Mouse (Mus musculus) adrenal gland, postnatal 4 days (tissue): ENCODE data around the gene Hist1h3e. TPM values are rescaled to one million over a fixed set of nuclear protein-coding genes. Genes with fewer than 3 reads are reported as not detected.
"Not testable (repeated sequence)": the region's sequence is repeated elsewhere in the genome, so short reads cannot be mapped to it uniquely, and the experiment has no call there.

Experiments
- DNase-seq, 2 experiments: peaks; one replicate each; pipeline ENCODE4 v3.0.0; 2021 to 2022; ENCODE audit warnings: low spot score in 2 of 2, mixed read lengths in 2 of 2
- total RNA-seq, 2 experiments: library from RNA; stranded (reverse); gene quantifications; 2 replicates each; pipeline ENCODE4 v1.2.3; 2021

The Hist1h3e gene
- total RNA-seq, 2 experiments from 2014 or later, result 399 to 448 TPM

- DNase-seq, result no peak
Measured at GRCm38 (mm10) chr13:23583387-23584068, 21.4 kb upstream of the Hist1h3e start.

- DNase-seq, result no peak
Measured at GRCm38 (mm10) chr13:23582219-23583056, 20.3 kb upstream of the Hist1h3e start.

- DNase-seq, result peak; percentile 83 to 96
Measured at GRCm38 (mm10) chr13:23581408-23582218, 19.4 kb upstream of the Hist1h3e start, which contains the start of gene Hist1h4d. Gene Hist1h4d, plus strand, starts transcription at chr13:23581598.

GRCm38 (mm10) chr13:23577835-23578234 is 15.7 kb upstream of the Hist1h3e start:
- DNase-seq, result no peak

- no peak for DNase-seq
Measured at GRCm38 (mm10) chr13:23576906-23577639, 14.9 kb upstream of the Hist1h3e start.

- no peak for DNase-seq
Measured at GRCm38 (mm10) chr13:23576351-23576881, 14.2 kb upstream of the Hist1h3e start.

- DNase-seq, result not testable (repeated sequence)
Measured at GRCm38 (mm10) chr13:23575864-23576313, 13.7 kb upstream of the Hist1h3e start.

- DNase-seq, result no peak
Measured at GRCm38 (mm10) chr13:23575271-23575851, 13.2 kb upstream of the Hist1h3e start, which contains the start of gene Hist1h3d. Gene Hist1h3d, plus strand, starts transcription at chr13:23575763.

GRCm38 (mm10) chr13:23574546-23575170 is 12.5 kb upstream of the Hist1h3e start:
- not testable (repeated sequence) for DNase-seq

- peak; percentile 49 to 79 for DNase-seq
Measured at GRCm38 (mm10) chr13:23573898-23574524, 11.8 kb upstream of the Hist1h3e start, which contains the start of the genes Hist1h2bf and Hist1h2ad. Gene Hist1h2bf, minus strand, starts transcription at chr13:23574196. Gene Hist1h2ad, plus strand, starts transcription at chr13:23574381.

GRCm38 (mm10) chr13:23573034-23573897 is 11.1 kb upstream of the Hist1h3e start:
- DNase-seq, result not testable (repeated sequence)

GRCm38 (mm10) chr13:23572218-23573033 is 10.3 kb upstream of the Hist1h3e start:
- no peak for DNase-seq

GRCm38 (mm10) chr13:23571504-23572217 is 9.5 kb upstream of the Hist1h3e start:
- DNase-seq, result not testable (repeated sequence)

- peak in 1 of 2 experiments; percentile 29 for DNase-seq
Measured at GRCm38 (mm10) chr13:23571022-23571503, 8.9 kb upstream of the Hist1h3e start, which contains the start of the genes Hist1h2ae and Hist1h2bg. Gene Hist1h2ae, minus strand, starts transcription at chr13:23571220. Gene Hist1h2bg, plus strand, starts transcription at chr13:23571396.

- not testable (repeated sequence) for DNase-seq
Measured at GRCm38 (mm10) chr13:23570261-23571021, 8.3 kb upstream of the Hist1h3e start.
